Mouse (Mus musculus) neural tube, embryonic 11.5 days (tissue): Measurements from ENCODE around the gene Gls. TPM values are rescaled to one million over a fixed set of nuclear protein-coding genes. Genes with fewer than 3 reads are reported as not detected.

ENCODE experiments used
- ATAC-seq: fragments of 200-750 bp; cut with Nextera tagmentation; 2 replicates; pipeline ENCODE4 v1.8.0; 2017; ENCODE audit warnings: moderate number of reproducible peaks, mild to moderate bottlenecking, moderate TSS enrichment, moderate library complexity; ENCODE audit not compliant: insufficient read depth, low FRiP score, low TSS enrichment
- DNase-seq: peaks from one replicate; pipeline ENCODE4 v3.0.0-alpha.2; 2015; ENCODE audit warnings: low spot score
- H3K27ac ChIP-seq: fragments of 300-500 bp; sonication (generic); 2 replicates; pipeline ENCODE4 v1.5.1; 2014; ENCODE audit warnings: low read depth, mild to moderate bottlenecking, low read length
- H3K27me3 ChIP-seq: fragments of 300-500 bp; sonication (generic); 2 replicates; pipeline ENCODE4 v1.6.1; 2014; ENCODE audit warnings: mild to moderate bottlenecking, low read length, mixed read lengths; ENCODE audit not compliant: control insufficient read depth, insufficient read depth
- H3K36me3 ChIP-seq: fragments of 300-500 bp; sonication (generic); 2 replicates; pipeline ENCODE4 v1.6.1; 2014; ENCODE audit warnings: mild to moderate bottlenecking, low read length, moderate library complexity, mixed read lengths; ENCODE audit not compliant: control insufficient read depth, insufficient read depth
- H3K4me1 ChIP-seq: fragments of 300-500 bp; sonication (generic); 2 replicates; pipeline ENCODE4 v1.6.1; 2014; ENCODE audit warnings: low read length, mixed read lengths; ENCODE audit not compliant: control insufficient read depth, insufficient read depth
- H3K4me2 ChIP-seq: fragments of 300-500 bp; sonication (generic); 2 replicates; pipeline ENCODE4 v1.6.1; 2014; ENCODE audit warnings: low read depth, mild to moderate bottlenecking, moderate library complexity
- H3K4me3 ChIP-seq: fragments of 300-500 bp; sonication (generic); 2 replicates; pipeline ENCODE4 v1.5.1; 2014; ENCODE audit warnings: low read depth, low read length
- H3K9ac ChIP-seq: fragments of 300-500 bp; sonication (generic); 2 replicates; pipeline ENCODE4 v1.6.1; 2014; ENCODE audit warnings: mild to moderate bottlenecking, low read length
- H3K9me3 ChIP-seq: fragments of 300-500 bp; sonication (generic); 2 replicates; pipeline ENCODE4 v1.6.1; 2016; ENCODE audit warnings: low read length; ENCODE audit not compliant: control insufficient read depth
- WGBS: fragments of 180-500 bp; shearing (Covaris S2); extraction: QIAGEN DNeasy Blood & Tissue Kit; methylation state at CpG from one replicate; pipeline ENCODE4 v1.1.7; 2014; 5-methylcytosine and 5-hydroxymethylcytosine counted together
- polyA plus RNA-seq: library from polyadenylated mRNA; unstranded; fragments of >200 nt; fragmentation: Nextera tagmentation; extraction: Ambion mirVana; gene quantifications from 2 replicates; pipeline ENCODE4 v1.2.1, GENCODE M21; 2014

Gls gene
- polyA plus RNA-seq, 1 experiment from 2014 or later, result 28.0 TPM

DNA sequence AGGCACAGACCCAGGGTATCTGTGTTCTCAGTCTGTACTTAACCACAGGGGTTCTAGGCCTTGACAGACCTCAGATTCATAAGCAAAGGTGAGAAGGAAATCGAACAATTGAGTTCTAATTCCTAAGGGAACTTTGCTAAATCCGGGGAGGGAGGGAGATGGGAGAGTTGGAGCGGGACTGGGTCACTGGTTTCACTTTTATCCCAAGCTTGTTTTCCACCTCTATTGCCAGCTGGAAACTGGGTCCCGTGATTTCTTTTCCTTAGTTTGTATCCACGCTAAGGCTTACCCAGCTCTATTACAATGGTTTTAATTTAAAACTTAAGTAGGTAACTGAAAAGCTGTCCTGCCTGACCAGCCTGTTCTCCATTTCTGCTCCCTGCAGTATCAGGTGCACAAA is 57.7 kb downstream of the Gls start:
- Histone ChIP-seq H3K9me3 (no peaks in the 10 kb centered on the region), H3K4me2 (no peak overlapping the region), H3K4me3 (no peak overlapping the region), H3K4me1 (no peaks in the 10 kb centered on the region), H3K36me3 (no peaks in the 10 kb centered on the region), H3K27ac (no peak overlapping the region), H3K27me3 (no peaks in the 10 kb centered on the region), H3K9ac (no peak overlapping the region)
- 74% methylated on average over 5 of the region's 5 CpGs for WGBS
- DNase-seq (no peak), ATAC-seq (no peak)

DNA sequence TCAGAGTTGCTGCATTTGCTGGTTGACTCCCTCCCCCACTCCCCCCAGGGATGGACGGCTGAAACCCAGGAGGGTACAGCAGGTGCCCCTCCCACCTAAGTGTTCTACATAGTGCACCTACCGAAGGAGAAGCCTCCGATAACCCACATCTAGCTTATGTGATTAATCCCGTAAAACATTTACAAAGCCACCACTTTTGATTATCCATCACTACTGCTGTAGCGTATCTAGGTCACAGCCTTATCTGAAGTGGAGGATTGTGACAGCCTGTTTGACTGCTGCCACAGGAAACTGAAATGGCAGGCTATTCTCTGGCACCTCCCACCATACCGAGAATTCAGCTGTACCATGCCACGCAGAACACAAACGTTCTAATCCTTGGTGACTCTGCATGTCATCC is 61.8 kb downstream of the Gls start:
- no peak overlapping the region for H3K4me2 ChIP-seq
- H3K27ac ChIP-seq, result no peak overlapping the region
- H3K4me1 ChIP-seq, result no peaks in the 10 kb centered on the region
- H3K27me3 ChIP-seq, result no peaks in the 10 kb centered on the region
- H3K4me3 ChIP-seq, result no peak overlapping the region
- WGBS, result 83% methylated on average over 8 of the region's 8 CpGs
- no peak overlapping the region for H3K9ac ChIP-seq
- no peak for DNase-seq
- ATAC-seq, result no peak
- H3K9me3 ChIP-seq, result no peaks in the 10 kb centered on the region
- no peaks in the 10 kb centered on the region for H3K36me3 ChIP-seq

DNA sequence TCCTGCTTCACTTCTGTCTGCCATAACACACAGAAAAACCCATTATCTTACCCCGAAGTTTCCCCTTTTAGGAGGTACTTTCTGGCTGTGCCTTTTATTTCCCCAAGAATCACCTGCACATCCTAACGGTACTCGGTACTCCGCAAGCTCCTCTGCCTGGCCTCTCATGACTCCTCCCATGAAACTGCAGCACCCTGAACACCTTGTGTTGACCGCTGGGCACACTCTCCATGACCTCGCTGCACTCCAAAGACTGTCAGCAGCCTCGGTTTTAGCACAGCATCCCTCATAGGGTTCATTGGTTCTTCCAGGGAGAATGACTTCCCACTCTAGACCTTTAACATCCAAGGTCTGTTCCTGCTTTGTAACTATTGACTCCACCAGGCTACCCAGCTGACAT is 62.3 kb downstream of the Gls start:
- DNase-seq, result no peak
- Histone ChIP-seq H3K4me1 (no peaks in the 10 kb centered on the region), H3K4me3 (no peak overlapping the region), H3K4me2 (no peak overlapping the region), H3K36me3 (no peaks in the 10 kb centered on the region), H3K9ac (no peak overlapping the region), H3K27me3 (no peaks in the 10 kb centered on the region), H3K9me3 (no peaks in the 10 kb centered on the region), H3K27ac (no peak overlapping the region)
- ATAC-seq, result no peak
- WGBS, result 81% methylated on average over 7 of the region's 7 CpGs

DNA sequence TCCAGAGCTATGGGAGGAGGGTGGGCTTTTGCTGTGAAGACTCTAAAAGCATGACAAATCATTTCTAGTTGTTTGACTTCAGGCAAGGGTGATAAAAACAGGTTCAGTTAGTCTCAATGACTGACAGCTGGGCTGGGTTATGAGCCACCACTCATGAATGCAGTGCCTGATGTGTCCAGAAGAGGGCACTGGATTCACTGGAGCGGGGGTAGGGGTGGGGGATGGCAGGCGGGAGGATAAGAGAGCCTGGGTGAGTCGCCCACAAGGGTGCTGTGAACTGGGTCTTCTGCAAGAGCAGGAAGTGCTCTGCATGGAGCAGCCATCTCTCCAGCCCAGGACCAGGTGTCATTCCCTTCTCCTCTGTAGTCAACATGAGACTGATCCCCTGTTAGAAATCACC is 63.0 kb downstream of the Gls start:
- H3K27me3 ChIP-seq, result no peaks in the 10 kb centered on the region
- ATAC-seq (no peak), DNase-seq (peak; percentile 21)
- H3K4me1 ChIP-seq, result no peaks in the 10 kb centered on the region
- H3K4me2 ChIP-seq, result no peak overlapping the region
- H3K9ac ChIP-seq, result no peak overlapping the region
- no peak overlapping the region for H3K27ac ChIP-seq
- no peaks in the 10 kb centered on the region for H3K9me3 ChIP-seq
- no peaks in the 10 kb centered on the region for H3K36me3 ChIP-seq
- 15% methylated on average over 3 of the region's 3 CpGs for WGBS
- H3K4me3 ChIP-seq, result no peak overlapping the region

DNA sequence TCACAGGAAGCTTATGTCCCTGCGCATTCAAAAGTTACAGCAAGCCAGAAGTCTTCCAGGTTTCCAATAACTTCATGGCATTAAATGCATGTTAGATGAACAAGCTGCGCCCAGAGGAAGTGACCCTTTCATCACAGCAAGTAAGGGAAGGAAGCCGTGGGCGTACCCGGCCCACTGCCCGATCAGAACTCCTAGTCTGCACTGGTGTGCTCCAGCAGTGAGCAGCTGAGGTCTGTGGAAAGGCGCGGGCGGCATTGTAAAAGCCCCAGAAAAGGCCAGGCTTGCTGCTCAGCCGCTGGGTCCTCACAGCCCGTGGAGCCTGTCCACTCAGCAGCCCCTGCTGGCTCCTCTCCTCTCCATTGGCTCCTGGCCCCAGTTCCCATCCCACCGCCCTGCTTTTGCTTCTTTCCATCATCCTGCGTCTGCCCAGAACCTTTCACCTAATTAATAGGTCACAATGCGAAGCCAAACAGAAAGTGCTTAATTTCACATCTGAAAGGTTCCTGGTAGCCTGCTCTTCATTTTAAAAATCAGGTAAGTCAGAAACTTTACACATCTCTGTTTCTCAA is 66.3 kb downstream of the Gls start:
- no peak for ATAC-seq
- 74% methylated on average over 14 of the region's 14 CpGs for WGBS
- H3K27ac ChIP-seq, result no peak overlapping the region
- no peaks in the 10 kb centered on the region for H3K27me3 ChIP-seq
- H3K4me3 ChIP-seq, result no peak overlapping the region
- no peak for DNase-seq
- H3K4me1 ChIP-seq, result no peaks in the 10 kb centered on the region
- no peak overlapping the region for H3K9ac ChIP-seq
- H3K36me3 ChIP-seq, result no peaks in the 10 kb centered on the region
- H3K4me2 ChIP-seq, result no peak overlapping the region
- H3K9me3 ChIP-seq, result no peaks in the 10 kb centered on the region

DNA sequence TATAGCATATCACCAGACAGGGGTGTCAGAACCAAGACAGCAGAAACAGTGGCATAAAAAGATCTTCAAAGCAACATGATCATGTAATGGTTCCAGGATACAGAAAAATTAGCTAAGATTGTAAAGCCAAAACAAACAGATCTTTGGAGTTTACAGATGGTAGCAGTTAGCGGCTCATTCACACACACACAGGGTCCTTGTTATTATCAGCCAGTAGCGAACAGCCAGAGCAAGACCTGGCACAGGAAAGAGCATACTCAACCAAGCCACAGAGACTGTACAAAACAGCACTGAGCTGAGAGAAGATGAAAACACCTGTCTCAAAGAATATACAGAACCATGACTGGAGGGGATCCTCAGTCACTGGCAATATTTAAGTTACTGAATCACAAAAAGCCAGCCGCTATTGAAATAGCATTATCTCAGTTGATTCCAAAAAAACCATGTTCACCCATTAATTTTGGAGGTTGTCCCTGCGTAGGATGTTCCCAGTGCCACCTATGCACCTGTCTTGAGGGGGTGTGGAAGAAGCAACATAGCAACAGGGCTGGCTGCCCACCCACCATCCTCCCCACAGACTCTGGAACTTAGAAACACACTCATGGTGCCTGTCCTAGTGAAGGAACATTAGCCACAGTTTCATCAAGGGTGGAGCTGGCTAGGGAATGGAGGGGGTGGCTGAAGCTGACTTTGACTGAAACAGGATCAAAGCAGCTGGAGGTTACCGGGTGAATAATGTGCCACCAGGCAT is 69.2 kb downstream of the Gls start:
- H3K4me3 ChIP-seq, result no peak overlapping the region
- no peak overlapping the region for H3K9ac ChIP-seq
- H3K4me2 ChIP-seq, result no peak overlapping the region
- ATAC-seq (no peak), DNase-seq (no peak)
- H3K36me3 ChIP-seq, result no peaks in the 10 kb centered on the region
- no peaks in the 10 kb centered on the region for H3K27me3 ChIP-seq
- H3K9me3 ChIP-seq, result no peaks in the 10 kb centered on the region
- no peaks in the 10 kb centered on the region for H3K4me1 ChIP-seq
- no peak overlapping the region for H3K27ac ChIP-seq
- WGBS, result 93% methylated on average over 5 of the region's 5 CpGs

DNA sequence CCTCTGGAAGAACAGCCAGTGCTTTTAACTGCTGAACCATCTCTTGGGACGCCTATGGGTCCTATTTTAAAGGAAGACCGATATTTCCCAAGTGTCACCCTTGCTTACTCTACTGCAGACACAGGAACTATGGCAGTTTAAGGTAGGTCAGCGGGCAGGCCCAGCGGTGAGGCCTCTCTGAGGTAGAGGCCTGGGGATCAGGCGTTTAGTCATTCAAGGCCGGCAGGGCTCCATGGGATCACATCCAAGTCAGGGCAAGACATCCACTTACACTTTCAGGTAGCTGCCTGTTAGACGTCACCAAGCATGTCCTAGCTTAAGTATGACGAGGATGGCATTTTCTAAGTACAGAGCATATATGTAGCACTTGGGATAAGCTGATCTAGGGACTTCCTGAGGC is 71.9 kb downstream of the Gls start:
- H3K4me2 ChIP-seq, result no peak overlapping the region
- H3K9ac ChIP-seq, result no peak overlapping the region
- H3K36me3 ChIP-seq, result no peaks in the 10 kb centered on the region
- H3K9me3 ChIP-seq, result no peaks in the 10 kb centered on the region
- no peaks in the 10 kb centered on the region for H3K4me1 ChIP-seq
- no peaks in the 10 kb centered on the region for H3K27me3 ChIP-seq
- DNase-seq (no peak), ATAC-seq (no peak)
- no peak overlapping the region for H3K27ac ChIP-seq
- 88% methylated on average over 8 of the region's 8 CpGs for WGBS
- H3K4me3 ChIP-seq, result no peak overlapping the region

DNA sequence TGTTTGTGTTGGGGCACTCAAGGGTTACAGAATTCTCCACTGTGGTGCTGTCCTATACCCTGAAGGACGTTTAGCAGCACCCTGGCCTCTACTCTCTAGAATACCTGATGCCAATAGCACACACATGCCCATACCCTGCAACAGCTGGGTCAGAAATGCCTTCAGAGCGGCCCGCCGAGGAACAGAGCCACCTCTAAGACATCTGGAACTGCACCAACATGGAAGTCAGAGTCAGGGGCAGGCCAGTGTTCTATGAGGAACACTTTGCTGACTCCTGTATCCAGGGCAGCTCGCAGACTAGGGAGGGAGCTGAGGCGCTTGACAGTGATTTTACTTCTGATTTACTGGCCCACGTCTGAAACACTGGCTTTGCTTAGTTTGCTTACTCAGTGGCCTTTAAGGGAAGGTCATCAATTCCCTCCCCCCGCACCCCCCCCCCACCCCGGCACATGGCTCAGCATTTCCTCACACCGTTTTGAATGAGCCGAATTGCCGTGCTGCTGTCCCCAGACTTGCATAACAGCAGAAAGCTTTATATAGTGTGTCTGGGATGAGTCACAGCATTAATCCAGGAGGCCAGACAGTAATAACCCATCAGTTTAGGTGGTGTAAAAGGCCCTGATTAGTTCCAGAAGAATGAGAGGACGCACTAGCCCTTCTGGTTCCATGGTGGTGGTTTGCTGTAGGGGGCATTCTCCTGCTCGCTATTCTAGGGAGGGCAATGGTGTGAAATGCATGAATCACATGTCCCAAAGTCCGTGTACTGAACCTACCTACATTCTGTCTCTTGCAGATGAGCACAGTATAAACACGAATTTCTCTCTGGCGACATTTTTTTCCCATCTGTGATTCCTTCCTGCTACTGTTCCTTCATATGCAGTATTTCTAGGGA is 74.3 kb downstream of the Gls start:
- no peak for ATAC-seq
- H3K4me1 ChIP-seq, result no peaks in the 10 kb centered on the region

More for the DNA sequence above, 74.3 kb downstream of the Gls start:
- Histone ChIP-seq H3K36me3 (no peaks in the 10 kb centered on the region), H3K4me3 (no peak overlapping the region), H3K4me2 (no peak overlapping the region), H3K27ac (no peak overlapping the region), H3K9me3 (no peaks in the 10 kb centered on the region), H3K27me3 (no peaks in the 10 kb centered on the region), H3K9ac (no peak overlapping the region)
- WGBS, result 64% methylated on average over 17 of the region's 17 CpGs
- no peak for DNase-seq
